Mouse (Mus musculus) liver, embryonic 11.5 days (tissue): ENCODE measurements around the gene Map3k20. TPM values are rescaled to one million over a fixed set of nuclear protein-coding genes. Genes with fewer than 3 reads are reported as not detected.

Experiments
- ATAC-seq: fragments of 200-750 bp; cut with Nextera tagmentation; replicated peaks from 2 replicates; pipeline ENCODE4 v1.8.0; 2017; ENCODE audit warnings: moderate number of reproducible peaks, mild to moderate bottlenecking, moderate TSS enrichment, moderate library complexity; ENCODE audit not compliant: low FRiP score
- DNase-seq: peaks from one replicate; pipeline ENCODE4 v3.0.0-alpha.2; 2017; ENCODE audit warnings: low spot score
- H3K27ac ChIP-seq: fragments of 300-500 bp; sonication (generic); 2 replicates; pipeline ENCODE4 v1.5.1; 2014; ENCODE audit warnings: mild to moderate bottlenecking, low read depth, low read length, control low read depth
- H3K27me3 ChIP-seq: fragments of 300-500 bp; sonication (generic); replicated peaks from 2 replicates; pipeline ENCODE4 v1.6.1; 2014; ENCODE audit warnings: low read length, mixed read lengths; ENCODE audit not compliant: control insufficient read depth, insufficient read depth
- H3K36me3 ChIP-seq: fragments of 300-500 bp; sonication (generic); 2 replicates; pipeline ENCODE4 v1.6.1; 2014; ENCODE audit warnings: mild to moderate bottlenecking, low read length, moderate library complexity, mixed read lengths; ENCODE audit not compliant: control insufficient read depth, insufficient read depth
- H3K4me1 ChIP-seq: fragments of 300-500 bp; sonication (generic); replicated peaks from 2 replicates; pipeline ENCODE4 v1.6.1; 2014; ENCODE audit warnings: low read length, mixed read lengths; ENCODE audit not compliant: control insufficient read depth, insufficient read depth
- H3K4me2 ChIP-seq: fragments of 300-500 bp; sonication (generic); 2 replicates; pipeline ENCODE4 v1.6.1; 2014; ENCODE audit warnings: mild to moderate bottlenecking, control low read depth, moderate library complexity
- H3K4me3 ChIP-seq: fragments of 300-500 bp; sonication (generic); 2 replicates; pipeline ENCODE4 v1.5.1; 2014; ENCODE audit warnings: low read depth, low read length, control low read depth
- H3K9ac ChIP-seq: fragments of 300-500 bp; sonication (generic); 2 replicates; pipeline ENCODE4 v1.6.1; 2014; ENCODE audit warnings: low read depth, low read length, control low read depth
- H3K9me3 ChIP-seq: fragments of 300-500 bp; sonication (generic); 2 replicates; pipeline ENCODE4 v1.6.1; 2016; ENCODE audit warnings: low read length, inconsistent platforms, mixed read lengths; ENCODE audit not compliant: control insufficient read depth
- WGBS: fragments of 180-500 bp; shearing (Covaris S2); extraction: QIAGEN DNeasy Blood & Tissue Kit; methylation state at CpG from one replicate; pipeline ENCODE4 v1.1.7; 2014; 5-methylcytosine and 5-hydroxymethylcytosine counted together
- polyA plus RNA-seq: library from polyadenylated mRNA; unstranded; fragments of >200 nt; fragmentation: Nextera tagmentation; extraction: Ambion mirVana; gene quantifications from 2 replicates; pipeline ENCODE4 v1.2.1, GENCODE M21; 2014

Gene Map3k20
- polyA plus RNA-seq, 1 experiment from 2014 or later = 12.2 TPM

GRCm38 (mm10) chr2:72267390-72267789 is 18.0 kb upstream of the Map3k20 start:
- DNase-seq (no peak), ATAC-seq (no peak)
- Histone ChIP-seq H3K9ac (no peak overlapping the region), H3K27me3 (no peaks in the 10 kb centered on the region), H3K27ac (no peak overlapping the region), H3K4me2 (no peak overlapping the region), H3K9me3 (no peaks in the 10 kb centered on the region), H3K4me1 (no peaks in the 10 kb centered on the region), H3K36me3 (no peaks in the 10 kb centered on the region), H3K4me3 (no peak overlapping the region)
- WGBS = 86% methylated on average over 6 of the region's 6 CpGs

GRCm38 (mm10) chr2:72269651-72270341 is 15.6 kb upstream of the Map3k20 start:
- no peaks in the 10 kb centered on the region for H3K4me1 ChIP-seq
- no peak overlapping the region for H3K27ac ChIP-seq
- H3K27me3 ChIP-seq = no peaks in the 10 kb centered on the region
- no peaks in the 10 kb centered on the region for H3K9me3 ChIP-seq
- ATAC-seq = no peak
- no peak for DNase-seq
- H3K9ac ChIP-seq = no peak overlapping the region
- 81% methylated on average over 4 of the region's 4 CpGs for WGBS
- no peak overlapping the region for H3K4me3 ChIP-seq
- H3K36me3 ChIP-seq = no peaks in the 10 kb centered on the region
- H3K4me2 ChIP-seq = no peak overlapping the region

- ATAC-seq = no peak
- H3K4me1 ChIP-seq = no peaks in the 10 kb centered on the region
- no peaks in the 10 kb centered on the region for H3K9me3 ChIP-seq
- H3K27me3 ChIP-seq = no peaks in the 10 kb centered on the region
- no peak for DNase-seq
- H3K9ac ChIP-seq = no peak overlapping the region
- H3K36me3 ChIP-seq = no peaks in the 10 kb centered on the region
- WGBS = 73% methylated on average over 4 of the region's 4 CpGs
- no peak overlapping the region for H3K4me2 ChIP-seq
- no peak overlapping the region for H3K27ac ChIP-seq
- no peak overlapping the region for H3K4me3 ChIP-seq
These were observed 7.1 kb upstream of the Map3k20 start for GRCm38 (mm10) chr2:72278247-72278873.

GRCm38 (mm10) chr2:72280524-72280923 is 4.9 kb upstream of the Map3k20 start:
- Histone ChIP-seq H3K9me3 (no peaks in the 10 kb centered on the region), H3K27me3 (no peaks in the 10 kb centered on the region), H3K4me3 (no peak overlapping the region), H3K4me2 (no peak overlapping the region), H3K9ac (no peak overlapping the region), H3K36me3 (no peaks in the 10 kb centered on the region), H3K4me1 (no peaks in the 10 kb centered on the region; the same call in 1 of the 2 replicates), H3K27ac (no peak overlapping the region)
- no peak for DNase-seq
- WGBS = 93% methylated on average over 5 of the region's 5 CpGs
- ATAC-seq = no peak

DNA sequence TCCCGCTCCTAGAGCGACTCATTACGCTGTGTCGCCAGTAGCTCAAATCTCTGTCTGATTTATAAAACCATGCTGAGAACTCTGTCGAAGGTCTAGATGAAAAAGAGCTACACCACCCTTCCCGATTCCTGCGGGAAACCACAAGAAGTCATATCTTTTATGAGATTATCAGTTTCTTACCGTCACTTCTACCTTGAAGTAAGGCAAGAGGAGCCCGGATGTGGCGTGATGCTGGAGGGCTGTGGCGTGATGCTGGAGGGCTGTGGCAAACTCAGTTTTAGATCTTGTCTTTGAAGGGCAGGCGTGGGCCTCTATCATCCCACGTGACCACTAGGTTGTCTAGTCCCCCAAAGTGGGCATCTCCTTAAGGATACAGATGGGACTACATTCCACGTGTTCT is 3.5 kb upstream of the Map3k20 start:
- 76% methylated on average over 14 of the region's 14 CpGs for WGBS
- Histone ChIP-seq H3K36me3 (no peaks in the 10 kb centered on the region), H3K4me3 (no peak overlapping the region), H3K9me3 (no peaks in the 10 kb centered on the region), H3K27me3 (no peaks in the 10 kb centered on the region), H3K9ac (no peak overlapping the region), H3K27ac (no peak overlapping the region), H3K4me2 (no peak overlapping the region), H3K4me1 (no peaks in the 10 kb centered on the region; the same call in 1 of the 2 replicates)
- ATAC-seq (no peak), DNase-seq (no peak)

GRCm38 (mm10) chr2:72282733-72283132 is 2.7 kb upstream of the Map3k20 start:
- Histone ChIP-seq H3K36me3 (no peaks in the 10 kb centered on the region), H3K4me1 (peaks cover 8% of the 10 kb centered on the region), H3K9ac (no peak overlapping the region), H3K4me2 (no peak overlapping the region), H3K27me3 (no peaks in the 10 kb centered on the region), H3K4me3 (no peak overlapping the region), H3K9me3 (no peaks in the 10 kb centered on the region), H3K27ac (no peak overlapping the region)
- 71% methylated on average over 4 of the region's 4 CpGs for WGBS
- DNase-seq = no peak
- ATAC-seq = no peak

- no peaks in the 10 kb centered on the region for H3K36me3 ChIP-seq
- H3K27me3 ChIP-seq = no peaks in the 10 kb centered on the region
- ATAC-seq (no peak), DNase-seq (no peak)
- H3K4me2 ChIP-seq = no peak overlapping the region
- H3K9ac ChIP-seq = no peak overlapping the region
- no peak overlapping the region for H3K4me3 ChIP-seq
- H3K27ac ChIP-seq = no peak overlapping the region
- H3K9me3 ChIP-seq = no peaks in the 10 kb centered on the region
- H3K4me1 ChIP-seq = peaks cover 8% of the 10 kb centered on the region
- 69% methylated on average over 7 of the region's 7 CpGs for WGBS
These were observed 748 bp upstream of the Map3k20 start for GRCm38 (mm10) chr2:72284689-72285088.

- peak overlapping the region; percentile 93 for H3K4me3 ChIP-seq
- no peaks in the 10 kb centered on the region for H3K36me3 ChIP-seq
- H3K4me1 ChIP-seq = peaks cover 8% of the 10 kb centered on the region
- H3K9me3 ChIP-seq = no peaks in the 10 kb centered on the region
- DNase-seq (no peak), ATAC-seq (peak; percentile 54)
- peak overlapping the region; percentile 94 for H3K9ac ChIP-seq
- H3K27me3 ChIP-seq = no peaks in the 10 kb centered on the region
- H3K4me2 ChIP-seq = peak overlapping the region; percentile 60
- 2% methylated on average over 54 of the region's 60 CpGs for WGBS
- H3K27ac ChIP-seq = peak overlapping the region; percentile 58
These were observed 638 bp downstream of the Map3k20 start for GRCm38 (mm10) chr2:72285888-72286661.
